Mouse (Mus musculus) liver, embryonic 14.5 days (tissue): ENCODE data around the gene St6galnac5. TPM values are rescaled to one million over a fixed set of nuclear protein-coding genes. Genes with fewer than 3 reads are reported as not detected.

Experiments used
- ATAC-seq: fragments of 200-750 bp; cut with Nextera tagmentation; 2 replicates; pipeline ENCODE4 v1.8.0; 2017; ENCODE audit warnings: moderate number of reproducible peaks, mild to moderate bottlenecking, moderate library complexity; ENCODE audit not compliant: insufficient read depth
- DNase-seq, 3 experiments: peaks; one replicate each; pipeline ENCODE4 v3.0.0-alpha.2; 2012 to 2013; ENCODE audit warnings: low read depth in 3 of 3, low spot score in 3 of 3
- H3K27ac ChIP-seq: fragments of 300-500 bp; sonication (generic); 2 replicates; pipeline ENCODE4 v1.5.1; 2014; ENCODE audit warnings: moderate library complexity, mild to moderate bottlenecking, control low read depth, inconsistent platforms
- H3K27me3 ChIP-seq: fragments of 300-500 bp; sonication (generic); 2 replicates; pipeline ENCODE4 v1.6.1; 2014; ENCODE audit warnings: mild to moderate bottlenecking, low read length, moderate library complexity; ENCODE audit not compliant: control insufficient read depth, insufficient read depth
- H3K36me3 ChIP-seq: fragments of 300-500 bp; sonication (generic); replicated peaks from 2 replicates; pipeline ENCODE4 v1.6.1; 2014; ENCODE audit warnings: low read depth; ENCODE audit not compliant: control insufficient read depth, insufficient read depth
- H3K4me1 ChIP-seq, 2 experiments: fragments of 200-500 bp in 1 of 2; fragments of 300-500 bp in 1 of 2; sonication (generic) in 1 of 2; replicated peaks; 2 replicates each; pipeline ENCODE4 v1.6.1; 2012 to 2014; ENCODE audit warnings: antibody characterized with exemption in 1 of 2, inconsistent platforms in 1 of 2, low read length in 1 of 2; ENCODE audit not compliant: control insufficient read depth in 2 of 2, insufficient read depth in 2 of 2
- H3K4me2 ChIP-seq: fragments of 300-500 bp; sonication (generic); 2 replicates; pipeline ENCODE4 v1.6.1; 2014; ENCODE audit warnings: low read depth, mild to moderate bottlenecking, control low read depth, moderate library complexity
- H3K4me3 ChIP-seq, 2 experiments: fragments of 200-500 bp in 1 of 2; fragments of 300-500 bp in 1 of 2; sonication (generic) in 1 of 2; 2 replicates each; pipeline ENCODE4 v1.5.1; 2012 to 2014; ENCODE audit warnings: low read depth in 2 of 2, low read length in 2 of 2, mild to moderate bottlenecking in 2 of 2, control low read depth in 1 of 2, inconsistent platforms in 1 of 2, moderate library complexity in 1 of 2; ENCODE audit not compliant: insufficient read depth in 1 of 2
- H3K9ac ChIP-seq: fragments of 300-500 bp; sonication (generic); replicated peaks from 2 replicates; pipeline ENCODE4 v1.6.1; 2014; ENCODE audit warnings: mild to moderate bottlenecking, control low read depth, moderate library complexity
- H3K9me3 ChIP-seq: fragments of 300-500 bp; sonication (generic); 2 replicates; pipeline ENCODE4 v1.6.1; 2016; ENCODE audit warnings: low read length, mixed read lengths; ENCODE audit not compliant: control insufficient read depth
- CTCF ChIP-seq: IDR thresholded peaks from 2 replicates; pipeline ENCODE4 v1.5.1; 2016; ENCODE audit warnings: antibody characterized with exemption, low read depth, control low read depth
- EP300 ChIP-seq: IDR thresholded peaks from 2 replicates; pipeline ENCODE4 v1.6.1; 2016; ENCODE audit warnings: antibody characterized with exemption, low read depth
- WGBS: fragments of 180-500 bp; shearing (Covaris S2); extraction: QIAGEN DNeasy Blood & Tissue Kit; methylation state at CpG from one replicate; pipeline ENCODE4 v1.1.7; 2014; ENCODE audit not compliant: insufficient replicate concordance; 5-methylcytosine and 5-hydroxymethylcytosine counted together
- polyA plus RNA-seq, 2 experiments: library from polyadenylated mRNA; depleted of rRNA in 1 of 2; stranded (reverse) in 1 of 2; unstranded in 1 of 2; fragments of >200 nt; fragmentation: Nextera tagmentation in 1 of 2; extraction: Ambion mirVana in 1 of 2; gene quantifications; 2 replicates each; pipeline versions ENCODE4 v1.2.1 to v1.2.3; 2012 to 2014

The St6galnac5 gene
- polyA plus RNA-seq, 2 experiments: 0.01 TPM; not detected in 1

GRCm38 (mm10) chr3:152866035-152866965 lies 115.7 kb downstream of the St6galnac5 start:
- no peaks in the 10 kb centered on the region for H3K36me3 ChIP-seq
- H3K4me1 ChIP-seq: no peaks in the 10 kb centered on the region
- H3K9me3 ChIP-seq: no peaks in the 10 kb centered on the region
- no peak overlapping the region for H3K4me3 ChIP-seq
- TF ChIP-seq CTCF (no peak), EP300 (no peak)
- no peaks in the 10 kb centered on the region for H3K27me3 ChIP-seq
- H3K27ac ChIP-seq: no peak overlapping the region
- DNase-seq (no peak), ATAC-seq (no peak)
- no peak overlapping the region for H3K9ac ChIP-seq
- 69% methylated on average over 22 of the region's 22 CpGs for WGBS
- no peak overlapping the region for H3K4me2 ChIP-seq

- ATAC-seq (no peak), DNase-seq (no peak)
- Histone ChIP-seq H3K9ac (no peak overlapping the region), H3K9me3 (no peaks in the 10 kb centered on the region), H3K4me2 (no peak overlapping the region), H3K4me1 (no peaks in the 10 kb centered on the region), H3K27ac (no peak overlapping the region), H3K27me3 (no peaks in the 10 kb centered on the region), H3K4me3 (no peak overlapping the region), H3K36me3 (no peaks in the 10 kb centered on the region)
- no peak for TF ChIP-seq CTCF
- TF ChIP-seq EP300: no peak
- 79% methylated on average over 1 of the region's 1 CpGs for WGBS
These were observed 120.1 kb downstream of the St6galnac5 start for GRCm38 (mm10) chr3:152861978-152862377.

- 63% methylated on average over 4 of the region's 4 CpGs for whole genome bisulfite sequencing
- H3K4me3 ChIP-seq: no peak overlapping the region
- H3K4me1 ChIP-seq: no peaks in the 10 kb centered on the region
- DNase-seq (no peak), ATAC-seq (no peak)
- H3K27ac ChIP-seq: no peak overlapping the region
- H3K4me2 ChIP-seq: no peak overlapping the region
- H3K27me3 ChIP-seq: no peaks in the 10 kb centered on the region
- no peaks in the 10 kb centered on the region for H3K9me3 ChIP-seq
- TF ChIP-seq EP300 (no peak), CTCF (no peak)
- no peaks in the 10 kb centered on the region for H3K36me3 ChIP-seq
- H3K9ac ChIP-seq: no peak overlapping the region
These were observed 120.6 kb downstream of the St6galnac5 start for GRCm38 (mm10) chr3:152861450-152861849.

GRCm38 (mm10) chr3:152856095-152856494 lies 126.0 kb downstream of the St6galnac5 start:
- Histone ChIP-seq H3K4me2 (no peak overlapping the region), H3K27ac (no peak overlapping the region), H3K9me3 (no peaks in the 10 kb centered on the region), H3K4me3 (no peak overlapping the region), H3K36me3 (no peaks in the 10 kb centered on the region), H3K4me1 (no peaks in the 10 kb centered on the region), H3K9ac (no peak overlapping the region), H3K27me3 (no peaks in the 10 kb centered on the region)
- TF ChIP-seq EP300 (no peak), CTCF (no peak)
- DNase-seq (no peak), ATAC-seq (no peak)
- 52% methylated on average over 10 of the region's 10 CpGs for WGBS

GRCm38 (mm10) chr3:152855006-152855614 lies 126.9 kb downstream of the St6galnac5 start:
- Histone ChIP-seq H3K4me3 (no peak overlapping the region), H3K9me3 (no peaks in the 10 kb centered on the region), H3K9ac (no peak overlapping the region), H3K36me3 (no peaks in the 10 kb centered on the region), H3K4me1 (no peaks in the 10 kb centered on the region), H3K27ac (no peak overlapping the region), H3K4me2 (no peak overlapping the region), H3K27me3 (no peaks in the 10 kb centered on the region)
- TF ChIP-seq CTCF (no peak), EP300 (no peak)
- no peak for DNase-seq
- WGBS: 58% methylated on average over 12 of the region's 12 CpGs
- ATAC-seq: no peak
